Mouse (Mus musculus): ENCODE measurements around the gene Nrsn1. TPM values are rescaled to one million over a fixed set of nuclear protein-coding genes. Genes with fewer than 3 reads are reported as not detected.

Nrsn1 gene
- total RNA-seq (2023), result not detected

DNA sequence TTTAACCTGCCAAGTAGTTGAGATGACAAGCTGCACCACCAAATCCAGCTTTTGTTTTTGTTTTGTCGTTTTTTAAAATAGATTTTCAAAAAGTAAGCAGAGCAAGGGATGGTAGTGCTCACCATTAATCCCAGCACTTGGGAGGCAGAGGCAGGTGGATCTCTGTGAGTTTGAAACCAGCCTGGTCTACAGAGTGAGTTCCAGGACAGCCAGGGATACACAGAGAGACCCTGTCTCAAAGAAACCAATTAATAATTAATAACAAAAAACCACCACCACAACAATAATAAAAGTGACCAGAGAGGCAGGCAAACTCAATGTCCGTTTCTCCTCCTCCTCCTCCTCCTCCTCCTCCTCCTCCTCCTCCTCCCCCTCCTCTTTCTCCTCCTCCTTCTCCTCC is at the start of gene Nrsn1:
Gene Nrsn1, minus strand, starts transcription at position 101 of the 400 bp plus-strand sequence.

Other genes starting within 250 kb of the Nrsn1 start
- not detected for gene Dcdc2a, start 214.5 kb downstream of the Nrsn1 start, total RNA-seq (2023)